Mouse (Mus musculus): ENCODE measurements at regions not wholly inside any gene's neighbourhood (a gene's known extent, or its start where the extent isn't known, plus 50 kb on each side); places are given as distances from the start of the nearest gene placed in this dataset.

DNA sequence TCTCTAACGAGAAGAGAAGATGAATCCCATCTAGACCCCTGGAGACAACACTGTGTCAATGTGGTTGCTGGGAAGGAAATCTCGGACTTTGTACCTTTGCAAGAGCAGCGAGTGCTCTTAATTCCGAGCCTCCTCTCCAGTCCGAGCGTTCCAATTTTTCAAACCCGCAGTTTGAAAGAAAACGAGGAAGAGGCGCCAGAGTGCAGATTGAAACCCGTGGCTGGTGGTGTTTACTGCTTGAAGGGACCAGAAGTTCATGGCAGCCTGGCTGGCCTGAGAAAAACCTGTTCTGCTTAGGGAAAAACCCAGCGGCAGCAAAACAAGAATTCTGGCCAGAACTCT lies 83.7 kb upstream of the Zfp648 start:
- DNase-seq (ENCODE audit: low spot score in 2 of 2) = peak; percentile 17 to 47

DNA sequence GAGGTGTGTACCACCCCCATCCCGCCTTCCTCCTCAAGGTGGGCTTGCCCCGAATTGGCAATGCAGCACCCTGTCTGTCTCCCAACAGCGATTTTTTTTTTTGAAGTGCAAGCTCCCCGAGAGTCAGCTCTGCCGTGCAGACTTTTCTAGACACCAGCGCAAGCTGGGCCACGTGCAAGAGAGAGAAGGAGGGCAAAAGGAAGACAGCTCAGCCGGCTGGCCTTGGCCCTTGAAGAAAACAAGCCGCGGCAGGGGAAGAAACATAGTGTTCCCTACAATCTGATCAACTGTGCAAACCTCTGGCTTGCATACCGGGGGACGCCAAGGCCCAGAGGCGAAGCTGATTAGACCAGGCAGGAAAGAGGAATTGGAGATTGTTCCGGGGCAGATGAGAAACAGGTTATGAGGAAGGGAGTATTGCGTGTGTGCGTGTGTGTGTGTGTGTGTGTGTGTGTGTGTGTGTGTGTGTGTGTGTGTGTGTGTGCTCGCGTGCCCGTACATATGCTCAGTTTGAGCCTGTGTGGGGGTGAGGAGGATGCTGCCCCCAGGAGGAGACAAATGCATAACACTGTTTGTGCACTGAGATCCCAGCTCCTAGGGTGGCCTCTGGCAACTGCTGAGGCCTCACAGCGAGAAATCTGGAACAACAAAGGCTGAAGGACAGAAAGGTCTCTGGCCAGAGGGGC lies 83.2 kb upstream of the Zfp648 start:
- DNase-seq (ENCODE audit: low spot score in 2 of 2) = peak; percentile 37 to 61

DNA sequence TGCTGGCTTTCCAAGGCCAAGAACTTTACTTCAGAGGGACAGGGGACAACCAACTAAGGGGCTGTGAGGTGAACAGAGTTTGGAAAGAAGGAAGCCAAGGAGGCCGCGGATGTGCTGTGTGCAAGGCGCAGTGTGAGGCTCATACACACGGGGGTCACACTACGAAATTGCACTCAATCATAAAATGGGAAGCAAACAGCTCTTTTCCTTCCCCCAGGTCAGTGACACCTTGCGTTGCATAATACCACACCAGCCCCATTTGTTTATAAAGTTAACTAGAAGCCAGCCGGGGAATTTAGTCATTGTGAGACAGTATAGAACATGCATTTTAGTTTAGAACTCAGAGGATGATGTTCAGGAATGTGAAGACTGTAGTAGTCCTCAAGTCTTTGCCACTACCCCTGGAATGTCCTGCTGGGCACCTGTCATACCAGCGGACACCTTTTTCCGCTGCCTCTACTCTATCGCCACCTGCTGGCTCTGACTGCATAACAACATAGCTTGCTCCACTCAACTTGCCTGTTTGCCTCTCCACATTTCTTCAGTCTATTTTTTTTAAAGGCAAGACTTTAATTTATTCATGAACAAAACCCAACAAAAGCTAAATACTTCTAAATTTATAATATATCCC lies 82.5 kb upstream of the Zfp648 start:
- DNase-seq (ENCODE audit: low spot score in 2 of 2) = peak; percentile 68 to 83

DNA sequence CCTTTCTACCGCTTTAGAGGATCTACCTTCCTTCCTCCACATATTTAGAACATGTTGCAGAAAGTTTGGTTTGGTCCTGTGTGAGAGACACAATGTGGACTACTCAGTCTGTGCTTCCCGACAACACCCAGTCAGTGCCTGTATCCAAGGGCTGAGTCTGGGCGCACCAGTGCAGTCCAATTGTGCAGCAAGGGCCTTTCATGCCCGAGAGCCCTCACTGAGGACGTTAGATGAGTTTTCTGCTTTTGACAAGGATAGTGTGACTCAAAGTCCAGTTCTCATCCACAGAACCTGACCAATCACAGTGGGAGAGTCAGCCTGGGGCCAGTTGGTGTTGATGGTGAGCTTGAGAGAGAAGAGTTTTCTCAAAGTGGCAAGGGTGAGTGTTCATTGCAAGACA lies 81.4 kb upstream of the Zfp648 start:
- DNase-seq (ENCODE audit: low spot score in 2 of 2) = no peak

DNA sequence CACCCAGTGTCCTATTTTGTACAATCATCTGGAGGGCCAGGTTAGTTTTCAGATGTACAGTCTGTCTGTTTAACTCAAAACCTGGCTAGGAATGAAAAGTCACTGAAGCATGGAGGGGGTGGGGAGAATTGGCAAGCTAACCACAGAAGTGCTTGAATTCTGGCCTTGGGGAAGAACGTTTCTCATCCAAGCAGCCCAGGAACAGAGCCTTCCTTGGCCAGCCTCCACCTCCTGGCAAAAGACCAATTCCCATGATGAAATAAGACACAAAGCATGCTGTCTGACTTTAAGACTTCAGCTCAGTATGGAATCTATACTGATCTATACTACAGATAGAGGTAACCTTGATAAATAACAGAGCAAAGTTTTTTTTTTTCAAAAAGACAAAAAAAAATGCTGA lies 80.3 kb upstream of the Zfp648 start:
- DNase-seq (ENCODE audit: low spot score in 2 of 2) = peak; percentile 63 to 66

DNA sequence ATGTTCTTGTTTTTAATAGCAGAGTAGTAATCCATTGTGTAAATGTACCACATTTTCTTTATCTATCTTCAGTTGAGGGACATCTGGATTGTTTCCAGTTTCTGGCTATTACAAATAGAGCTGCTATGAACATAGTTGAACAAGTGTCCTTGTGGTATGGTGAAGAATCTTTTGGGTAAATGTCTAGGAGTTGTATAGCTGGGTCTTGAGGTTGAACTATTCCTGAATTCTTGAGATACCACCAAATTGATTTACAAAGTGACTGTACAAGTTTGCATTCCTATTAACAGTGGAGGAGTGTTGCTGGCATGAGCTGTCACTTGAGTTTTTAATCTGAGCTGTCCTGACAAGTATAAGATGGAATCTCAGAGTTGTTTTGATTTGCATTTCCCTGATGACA lies 76.0 kb upstream of the Zfp648 start:
- no peak for DNase-seq (ENCODE audit: low spot score in 2 of 2)

DNA sequence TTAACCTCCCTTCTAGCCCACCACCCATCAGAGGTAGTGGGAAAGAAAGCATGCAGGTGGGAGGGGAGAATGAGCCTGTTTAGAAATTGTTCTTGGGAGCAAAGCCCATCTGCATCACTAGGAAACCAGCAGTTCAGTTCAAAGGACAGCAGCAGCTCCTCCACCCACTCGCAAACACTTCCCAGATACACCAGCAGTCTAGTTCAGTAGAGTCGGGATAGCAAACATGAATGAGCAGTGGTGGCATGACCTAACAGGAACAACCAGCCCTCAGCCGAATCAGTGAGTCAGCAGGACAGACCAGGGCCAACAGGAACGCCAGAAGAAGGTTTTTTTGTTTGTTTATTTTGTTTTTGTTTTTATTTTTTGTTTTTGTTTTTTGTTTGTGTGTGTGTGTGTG lies 74.5 kb upstream of the Zfp648 start:
- no peak for DNase-seq (ENCODE audit: low spot score in 2 of 2)

DNA sequence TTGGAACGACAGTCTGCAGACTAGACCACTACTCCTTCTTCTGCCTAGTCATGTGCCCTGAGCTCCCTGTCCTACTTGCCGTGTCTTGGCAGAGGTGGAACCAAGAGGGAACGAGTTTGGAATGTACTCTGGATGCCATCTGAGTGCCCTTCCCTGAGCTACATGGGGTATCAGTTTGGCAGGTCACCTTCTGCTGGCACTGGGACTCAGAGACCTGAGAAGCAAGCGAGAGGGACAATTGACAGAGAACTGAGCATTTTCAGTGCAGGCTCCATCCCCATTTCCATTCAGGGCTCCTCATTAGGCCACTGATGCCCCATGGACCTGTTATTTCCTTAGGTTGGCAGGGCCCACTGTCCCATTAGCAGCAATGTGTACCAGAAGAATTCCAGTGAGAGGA lies 61.5 kb upstream of the Zfp648 start:
- DNase-seq (ENCODE audit: low spot score in 2 of 2) = no peak

DNA sequence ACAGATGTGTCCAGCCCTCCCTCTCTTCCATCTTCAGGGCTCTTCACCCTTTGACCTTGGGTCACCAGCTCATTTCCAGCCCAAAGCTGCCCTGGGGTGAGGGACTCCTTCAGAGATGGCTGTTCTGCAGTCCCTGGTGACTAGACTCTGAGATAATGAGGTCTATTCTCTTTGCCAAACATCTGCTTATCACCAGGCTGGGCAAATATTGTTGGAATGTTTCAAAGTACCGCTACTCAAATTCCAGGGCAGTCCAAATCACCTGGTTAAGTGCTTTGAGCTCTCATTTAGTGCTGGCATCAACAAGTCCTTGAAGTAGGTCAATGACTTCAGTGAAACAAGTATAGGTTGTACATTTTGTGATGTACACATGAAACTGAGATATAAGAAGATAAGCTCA lies 57.3 kb upstream of the Zfp648 start:
- DNase-seq (ENCODE audit: low spot score in 2 of 2) = no peak

DNA sequence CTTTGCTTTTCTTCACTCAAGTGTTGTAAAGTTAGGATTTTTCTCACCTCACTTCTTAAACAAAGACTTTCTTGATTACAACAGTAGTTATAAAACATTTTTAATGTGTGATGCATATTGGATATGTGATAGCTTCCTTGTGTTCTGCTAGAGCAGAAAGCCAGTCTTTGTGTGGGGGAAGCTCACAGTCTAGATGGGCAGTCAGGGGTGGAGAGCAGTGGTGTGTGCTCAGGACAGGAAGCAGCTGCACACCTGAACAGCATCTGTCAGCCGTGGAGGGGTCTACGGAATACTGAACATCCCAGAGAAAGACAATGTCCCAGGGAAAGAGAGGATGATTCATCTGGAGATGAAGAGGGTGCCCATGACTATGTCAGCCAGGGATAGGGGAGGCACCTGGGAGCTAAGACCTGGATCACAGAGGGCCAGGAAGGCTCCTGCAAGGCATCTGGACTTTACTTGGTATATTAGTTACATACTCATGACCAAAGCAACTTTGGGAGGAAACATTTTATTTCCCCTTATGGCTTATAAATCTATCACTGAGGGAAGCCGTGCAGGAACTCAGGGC lies 53.9 kb upstream of the Zfp648 start:
- DNase-seq (ENCODE audit: low spot score in 2 of 2) = no peak

DNA sequence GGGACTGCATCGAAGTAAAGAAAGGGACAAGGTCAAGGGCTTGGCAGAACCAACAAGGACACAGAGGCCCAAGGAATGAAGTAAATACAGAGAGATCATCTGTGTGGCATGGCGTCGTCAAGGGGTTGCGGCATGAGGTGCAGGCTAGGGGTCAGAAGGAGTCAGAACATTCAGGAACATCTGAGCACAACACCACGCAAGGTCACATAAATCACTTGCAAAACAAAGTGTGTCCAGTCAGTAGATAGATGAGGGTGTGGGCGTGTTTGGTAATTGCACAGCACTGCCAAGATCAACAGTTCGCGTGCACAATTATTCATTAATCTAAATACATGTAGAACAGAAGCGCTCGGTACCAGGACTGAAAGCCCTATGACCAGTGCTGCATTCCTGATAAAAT lies 52.0 kb upstream of the Zfp648 start:
- no peak for DNase-seq (ENCODE audit: low spot score in 2 of 2)

DNA sequence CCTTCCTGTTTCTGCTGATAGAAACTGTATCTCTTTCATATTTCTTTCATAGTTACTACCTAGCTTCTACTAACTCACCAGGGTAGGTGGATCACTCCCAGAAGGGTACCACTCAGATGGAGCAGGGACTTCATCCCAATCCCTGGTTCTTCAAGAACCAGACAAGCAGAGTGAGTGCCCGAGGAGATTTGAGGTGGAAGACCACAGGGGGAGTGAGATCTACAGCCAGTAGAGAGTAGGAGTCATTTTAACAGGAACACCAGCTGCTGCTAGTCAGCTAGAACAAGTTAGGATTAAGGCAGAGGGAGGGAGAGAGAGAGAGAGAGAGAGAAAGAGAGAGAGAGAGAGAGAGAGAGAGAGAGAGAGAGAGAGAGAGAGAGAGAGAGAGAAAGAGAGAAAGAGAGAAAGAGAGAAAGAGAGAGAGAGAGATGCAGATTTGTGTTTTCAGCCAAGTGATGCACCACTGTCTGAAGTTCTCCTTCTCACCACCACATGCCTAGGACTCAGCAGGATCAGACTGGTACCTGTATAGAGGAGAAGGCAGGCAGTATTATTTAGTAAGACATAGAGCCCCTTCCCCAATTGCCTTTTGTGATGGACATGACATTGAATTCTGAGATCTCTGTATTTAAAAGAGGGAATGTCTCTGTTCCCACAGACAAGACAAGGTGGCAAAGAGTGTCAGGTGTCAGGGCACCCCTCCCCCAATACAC lies 51.4 kb upstream of the Zfp648 start:
- DNase-seq (ENCODE audit: low spot score in 2 of 2) = no peak

DNA sequence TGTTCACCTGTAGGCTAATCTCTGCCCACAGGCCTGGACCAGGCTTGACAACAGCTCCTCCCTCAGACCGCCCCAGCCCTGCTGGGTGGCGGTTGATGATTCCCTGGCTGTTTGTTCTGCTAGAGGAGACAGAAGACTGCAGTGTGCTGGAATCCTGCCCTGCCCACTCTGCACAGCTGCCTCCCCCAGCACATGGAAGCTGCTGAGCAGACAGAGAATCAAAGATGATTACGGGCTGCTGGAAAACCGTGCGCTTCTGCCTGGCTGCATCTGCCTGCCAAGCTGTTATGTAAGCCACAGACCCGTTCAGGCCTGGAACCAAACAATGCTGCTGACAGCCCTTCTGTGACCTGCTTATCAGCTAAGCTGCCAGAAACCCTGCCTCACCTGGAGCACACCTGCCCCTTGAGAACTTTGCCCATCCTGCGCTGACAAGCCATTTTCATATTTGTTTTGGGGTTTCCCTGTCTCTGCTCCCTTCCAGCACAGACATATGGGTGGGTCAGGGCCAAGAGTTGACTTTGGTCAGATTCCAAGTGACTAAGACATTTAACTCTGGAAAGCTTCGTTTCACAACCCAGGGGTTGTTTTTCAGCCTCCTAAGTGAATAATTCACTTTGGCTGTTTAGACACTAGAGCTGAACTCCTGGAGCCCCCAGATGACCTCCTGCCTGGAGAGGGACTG lies 50.7 kb upstream of the Zfp648 start:
- DNase-seq (ENCODE audit: low spot score in 2 of 2) = peak; percentile 82 to 87
